Mouse (Mus musculus) mature B cell (primary cell): ENCODE results near the gene Ano1.

Experiments
- in situ Hi-C: fragments of 300-500 bp; cut with MboI; formaldehyde crosslinking; loops from 2 replicates; pipeline ENCODE4 v1.14.3; 2019

Ano1 gene

GRCm38 (mm10) chr7:144539146-144539545, 212.6 kb downstream of the Ano1 start:
- in situ Hi-C loops, result no loop called here
